ENCODE assay signal across 21 mouse cellular contexts in the genomic region with DNA sequence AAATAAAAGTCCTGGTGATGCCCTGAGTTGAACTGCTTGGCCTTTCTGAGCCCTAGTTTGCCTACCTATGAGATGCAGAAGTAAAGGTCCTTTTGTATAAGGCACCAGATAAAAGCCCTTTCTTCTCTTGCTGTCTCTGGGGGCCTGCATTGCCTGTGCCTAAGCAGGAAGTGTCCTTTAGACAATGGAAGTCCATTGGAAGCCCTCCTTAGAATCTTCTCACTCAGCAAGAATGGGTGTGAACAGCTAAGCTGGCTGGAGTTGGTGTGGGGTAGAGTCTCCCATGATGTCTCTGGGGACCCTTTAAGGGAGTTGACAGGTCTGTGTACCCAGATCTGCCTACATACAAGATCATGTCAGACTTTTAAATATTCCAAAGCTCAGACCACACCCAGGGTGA. TPM values are rescaled to one million over a fixed set of nuclear protein-coding genes. Genes with fewer than 3 reads are reported as not detected.
DNase-seq lines count a peak whose midpoint lies in the region; ATAC-seq and TF ChIP-seq lines count a peak whose summit lies in the region.
"Had no signal": no experiment of that assay in that cellular context is flagged by ENCODE, and none has a peak within 500 bp of the region (broad histone marks: within the 10 kb centered on the region; RNA-seq: fewer than 3 reads in every experiment).

No protein-coding gene starts in this region.

- no peaks in the 10 kb centered on the region for H3K27me3 ChIP-seq in heart, embryonic 11.5 days (ENCODE audit: control insufficient read depth, insufficient read depth, low read length)
- no peaks in the 10 kb centered on the region for H3K27me3 ChIP-seq in heart, postnatal 0 days (ENCODE audit: control insufficient read depth, insufficient read depth, low read length)
- H3K27me3 ChIP-seq in embryonic facial prominence, embryonic 10.5 days (replicated peaks; ENCODE audit: low read depth, poor library complexity, severe bottlenecking): no peaks in the 10 kb centered on the region
- no peaks in the 10 kb centered on the region for H3K27me3 ChIP-seq in hindbrain, embryonic 14.5 days (ENCODE audit: control insufficient read depth, insufficient read depth, low read length)
- H3K27me3 ChIP-seq: embryonic facial prominence, embryonic 12.5 days; hindbrain, embryonic 15.5 days; limb, embryonic 15.5 days; liver, embryonic 15.5 days; lung, embryonic 15.5 days; megakaryocyte, embryonic 14.5 days had no signal

- H3K27ac ChIP-seq in heart, embryonic 11.5 days (ENCODE audit: low read depth, low read length): no peak overlapping the region
- H3K27ac ChIP-seq in heart, postnatal 0 days (ENCODE audit: low read depth): peak overlapping the region; percentile 71
- peak overlapping the region; percentile 21; the same call in 1 of the 2 replicates for H3K27ac ChIP-seq in embryonic facial prominence, embryonic 10.5 days (replicated peaks)
- H3K27ac ChIP-seq in hindbrain, embryonic 14.5 days: 0 out of 2 replicates have a peak overlapping the region, but pooled peaks have one; percentile 6
- H3K27ac ChIP-seq: embryonic facial prominence, embryonic 12.5 days; hindbrain, embryonic 15.5 days; liver, embryonic 15.5 days; lung, embryonic 15.5 days had no signal

- H3K9ac ChIP-seq in heart, embryonic 11.5 days (ENCODE audit: low read depth, low read length): no peak overlapping the region
- H3K9ac ChIP-seq in heart, postnatal 0 days (replicated peaks; ENCODE audit: low read depth, low read length): no peak overlapping the region
- H3K9ac ChIP-seq in hindbrain, embryonic 14.5 days: no peak overlapping the region
- H3K9ac ChIP-seq: embryonic facial prominence, embryonic 12.5 days; hindbrain, embryonic 15.5 days; limb, embryonic 15.5 days; liver, embryonic 15.5 days; lung, embryonic 15.5 days had no signal

- peak; percentile 94 for DNase-seq in heart, adult 11 months
- DNase-seq in heart, postnatal 0 days (ENCODE audit: low spot score): no peak
- no peak for DNase-seq in heart, postnatal 25 days (ENCODE audit: low spot score)
- no peak for DNase-seq in embryonic facial prominence, embryonic 10.5 days (ENCODE audit: low spot score)
- DNase-seq in hindbrain, embryonic 14.5 days (ENCODE audit: low spot score): no peak
- DNase-seq in cerebellum, adult 11-12 months: no peak
- no peak for DNase-seq in ovary, postnatal 36 days (ENCODE audit: low spot score)
- DNase-seq: adrenal gland, adult 2 months; cerebellum, postnatal 14 days; gastrocnemius, postnatal 10 days; lung, postnatal 36 days; thymus, adult 2 months had no signal

- TF ChIP-seq EP300 in heart, postnatal 0 days (IDR thresholded peaks at IDR 0.05; ENCODE audit: low read depth): no peak

- H3K9me3 ChIP-seq in heart, embryonic 11.5 days (replicated peaks; ENCODE audit: control insufficient read depth, low read length): no peaks in the 10 kb centered on the region
- no peaks in the 10 kb centered on the region for H3K9me3 ChIP-seq in heart, postnatal 0 days (replicated peaks; ENCODE audit: control insufficient read depth, low read length)
- no peaks in the 10 kb centered on the region for H3K9me3 ChIP-seq in embryonic facial prominence, embryonic 10.5 days
- no peaks in the 10 kb centered on the region for H3K9me3 ChIP-seq in hindbrain, embryonic 14.5 days (ENCODE audit: control insufficient read depth, low read length)
- H3K9me3 ChIP-seq: embryonic facial prominence, embryonic 12.5 days; hindbrain, embryonic 15.5 days; limb, embryonic 15.5 days; liver, embryonic 15.5 days; lung, embryonic 15.5 days; megakaryocyte, embryonic 14.5 days had no signal

- peaks cover 2% of the 10 kb centered on the region; the same call in 1 of the 2 replicates for H3K36me3 ChIP-seq in heart, embryonic 11.5 days (ENCODE audit: control insufficient read depth, insufficient read depth, low read length)
- no peaks in the 10 kb centered on the region for H3K36me3 ChIP-seq in heart, postnatal 0 days (replicated peaks; ENCODE audit: control insufficient read depth, insufficient read depth, low read length)
- H3K36me3 ChIP-seq in embryonic facial prominence, embryonic 10.5 days (replicated peaks): peaks cover 26% of the 10 kb centered on the region
- H3K36me3 ChIP-seq in hindbrain, embryonic 14.5 days (replicated peaks; ENCODE audit: control insufficient read depth, insufficient read depth): peaks cover 4% of the 10 kb centered on the region; the same call in 1 of the 2 replicates
- H3K36me3 ChIP-seq: liver, embryonic 15.5 days; lung, embryonic 15.5 days had no signal

- H3K4me1 ChIP-seq in heart, embryonic 11.5 days (ENCODE audit: control insufficient read depth, insufficient read depth, low read length): peaks cover 34% of the 10 kb centered on the region
- peaks cover 73% of the 10 kb centered on the region for H3K4me1 ChIP-seq in heart, postnatal 0 days (ENCODE audit: control insufficient read depth, insufficient read depth)
- peaks cover 18% of the 10 kb centered on the region for H3K4me1 ChIP-seq in embryonic facial prominence, embryonic 10.5 days
- peaks cover 28% of the 10 kb centered on the region for H3K4me1 ChIP-seq in hindbrain, embryonic 14.5 days (replicated peaks; ENCODE audit: control insufficient read depth, insufficient read depth, low read length)
- H3K4me1 ChIP-seq: embryonic facial prominence, embryonic 12.5 days had no signal

- intact Hi-C loops in heart, postnatal 25 days (cut with DNase I): no loop called here

- no peak for TF ChIP-seq CTCF in heart, postnatal 0 days (IDR thresholded peaks at IDR 0.05; ENCODE audit: low read depth)

- no peak overlapping the region for H3K4me3 ChIP-seq in heart, embryonic 11.5 days (ENCODE audit: low read depth, low read length)
- no peak overlapping the region for H3K4me3 ChIP-seq in heart, postnatal 0 days (ENCODE audit: low read depth, low read length)
- H3K4me3 ChIP-seq in embryonic facial prominence, embryonic 10.5 days: no peak overlapping the region
- H3K4me3 ChIP-seq in hindbrain, embryonic 14.5 days (replicated peaks; ENCODE audit: low read length): no peak overlapping the region
- H3K4me3 ChIP-seq: embryonic facial prominence, embryonic 12.5 days; hindbrain, embryonic 15.5 days; limb, embryonic 15.5 days; liver, embryonic 15.5 days; lung, embryonic 15.5 days had no signal

- no peak overlapping the region for H3K4me2 ChIP-seq in heart, embryonic 11.5 days
- no peak overlapping the region for H3K4me2 ChIP-seq in heart, postnatal 0 days (ENCODE audit: low read depth, low read length)
- no peak overlapping the region for H3K4me2 ChIP-seq in hindbrain, embryonic 14.5 days (replicated peaks)
- H3K4me2 ChIP-seq: embryonic facial prominence, embryonic 12.5 days; hindbrain, embryonic 15.5 days; limb, embryonic 15.5 days; liver, embryonic 15.5 days; lung, embryonic 15.5 days had no signal

- ATAC-seq in heart, embryonic 11.5 days (replicated peaks; ENCODE audit: insufficient number of reproducible peaks, low FRiP score, low TSS enrichment): no peak
- no peak for ATAC-seq in heart, postnatal 0 days (ENCODE audit: insufficient read depth, low read depth)
- no peak for ATAC-seq in hindbrain, embryonic 14.5 days (ENCODE audit: low FRiP score)
- ATAC-seq: CD4-positive, CD25-positive, alpha-beta regulatory T cell, adult 4 months; intestine, embryonic 16.5 days had no signal

RNA-seq across cellular contexts. Expression of gene Bicd2, which starts 12.0 kb away (rescaled TPM):
- polyA plus RNA-seq in heart, embryonic 11.5 days (2014; fragmentation: Nextera tagmentation; extraction: Ambion mirVana): 34.0 and 42.8 TPM in 2 replicates
- total RNA-seq in heart, postnatal 0 days (2014; rRNA removed; ENCODE audit: low replicate concordance): 54.2 and 62.6 TPM in 2 replicates
- polyA plus RNA-seq in heart, postnatal 0 days (2015; fragmentation: Nextera tagmentation; extraction: Ambion mirVana): 43.5 and 45.4 TPM in 2 replicates
- total RNA-seq in heart, postnatal 25 days (2021): 10 to 100 TPM; 74.7 to 76.9 TPM
- 32.6 and 33.3 TPM in 2 replicates for polyA plus RNA-seq in embryonic facial prominence, embryonic 10.5 days (2016; fragmentation: Nextera tagmentation; extraction: Ambion mirVana)
- polyA plus RNA-seq in hindbrain, embryonic 14.5 days (2014; fragmentation: Nextera tagmentation; extraction: Ambion mirVana): 30.7 and 33.3 TPM in 2 replicates

RNA-seq across cellular contexts. Expression of gene Fgd3, which starts 33.3 kb away (rescaled TPM):
- 0.10 and 0.64 TPM in 2 replicates for polyA plus RNA-seq in heart, embryonic 11.5 days (2014; fragmentation: Nextera tagmentation; extraction: Ambion mirVana)
- total RNA-seq in heart, postnatal 0 days (2014; rRNA removed; ENCODE audit: low replicate concordance): 0.93 and 1.6 TPM in 2 replicates
- polyA plus RNA-seq in heart, postnatal 0 days (2015; fragmentation: Nextera tagmentation; extraction: Ambion mirVana): 0.04 and 0.05 TPM in 2 replicates
- total RNA-seq in heart, postnatal 25 days (2021): 1 to 10 TPM in 1 of 2 experiments, under 1 TPM in 1; 0.91 to 1.2 TPM
- 1.2 and 1.3 TPM in 2 replicates for polyA plus RNA-seq in embryonic facial prominence, embryonic 10.5 days (2016; fragmentation: Nextera tagmentation; extraction: Ambion mirVana)
- polyA plus RNA-seq in hindbrain, embryonic 14.5 days (2014; fragmentation: Nextera tagmentation; extraction: Ambion mirVana): 1.5 and 2.2 TPM in 2 replicates
